Mouse (Mus musculus): ENCODE results near the gene Atg2b. TPM values are rescaled to one million over a fixed set of nuclear protein-coding genes. Genes with fewer than 3 reads are reported as not detected.

Gene Atg2b
- polyA plus RNA-seq, 1 experiment: 27.4 TPM

DNA sequence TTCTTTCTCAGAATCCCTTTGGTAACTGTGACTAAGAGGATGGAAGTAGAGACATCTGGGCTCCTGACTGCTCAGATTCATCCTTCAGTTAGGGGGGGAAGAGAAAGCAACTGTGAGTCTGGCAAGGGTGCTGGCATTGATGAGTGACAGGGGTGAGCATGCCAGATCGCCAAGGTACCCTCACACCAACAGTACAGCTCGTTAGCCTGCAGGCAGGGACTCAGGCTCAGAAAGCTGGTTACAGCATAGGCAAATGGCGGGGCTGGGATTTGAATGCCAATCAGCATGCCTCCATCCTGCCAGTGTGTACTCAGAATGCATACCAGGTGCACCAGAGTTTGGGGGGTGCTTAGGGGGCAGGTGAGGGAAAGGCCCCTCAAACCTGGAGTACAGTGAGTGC is 113.1 kb downstream of the Atg2b start:
- Histone ChIP-seq H3K9me3 (replicated peaks; ENCODE audit: control insufficient read depth, insufficient read depth, low read length, poor library complexity, severe bottlenecking) (no peaks in the 10 kb centered on the region), H3K4me3 (ENCODE audit: low read depth, low read length) (no peak overlapping the region), H3K4me1 (ENCODE audit: control insufficient read depth, insufficient read depth, low read length) (no peaks in the 10 kb centered on the region), H3K27me3 (ENCODE audit: control insufficient read depth, insufficient read depth, low read length, poor library complexity, severe bottlenecking) (no peaks in the 10 kb centered on the region), H3K9ac (ENCODE audit: low read depth, poor library complexity, severe bottlenecking) (no peak overlapping the region), H3K27ac (ENCODE audit: insufficient read depth, low read length) (no peak overlapping the region), H3K36me3 (ENCODE audit: control insufficient read depth, insufficient read depth, low read length, poor library complexity, severe bottlenecking) (no peaks in the 10 kb centered on the region)
- TF ChIP-seq CTCF (IDR thresholded peaks at IDR 0.05; ENCODE audit: low read depth, low read length) (no peak), POLR2A (IDR thresholded peaks at IDR 0.05; ENCODE audit: insufficient read depth, low read length) (no peak), EP300 (IDR thresholded peaks at IDR 0.05; ENCODE audit: insufficient read depth, low read depth, low read length) (no peak)

Other genes starting within 250 kb of the Atg2b start
- 1.1 TPM in 2 replicates for gene D430019H16Rik, start 231.4 kb downstream of the Atg2b start, polyA plus RNA-seq (2011; ENCODE audit: insufficient read depth, insufficient read length, low read depth, missing spikeins)
- 1.2 and 1.4 TPM in 2 replicates for gene Bdkrb2, start 122.0 kb downstream of the Atg2b start, polyA plus RNA-seq (2011; ENCODE audit: insufficient read depth, insufficient read length, low read depth, missing spikeins)
- not detected in 2 replicates for gene Bdkrb1, start 82.1 kb downstream of the Atg2b start, polyA plus RNA-seq (2011; ENCODE audit: insufficient read depth, insufficient read length, low read depth, missing spikeins)
- gene Gskip, start 382 bp downstream of the Atg2b start, polyA plus RNA-seq (2011; ENCODE audit: insufficient read depth, insufficient read length, low read depth, missing spikeins): 8.1 and 9.2 TPM in 2 replicates
- 0.73 and 0.75 TPM in 2 replicates for gene Ak7, start 20.8 kb upstream of the Atg2b start, polyA plus RNA-seq (2011; ENCODE audit: insufficient read depth, insufficient read length, low read depth, missing spikeins)
- gene Papola, start 99.5 kb upstream of the Atg2b start, polyA plus RNA-seq (2011; ENCODE audit: insufficient read depth, insufficient read length, low read depth, missing spikeins): 229 and 251 TPM in 2 replicates